Mouse (Mus musculus): ENCODE results near the gene Magi1.

DNA sequence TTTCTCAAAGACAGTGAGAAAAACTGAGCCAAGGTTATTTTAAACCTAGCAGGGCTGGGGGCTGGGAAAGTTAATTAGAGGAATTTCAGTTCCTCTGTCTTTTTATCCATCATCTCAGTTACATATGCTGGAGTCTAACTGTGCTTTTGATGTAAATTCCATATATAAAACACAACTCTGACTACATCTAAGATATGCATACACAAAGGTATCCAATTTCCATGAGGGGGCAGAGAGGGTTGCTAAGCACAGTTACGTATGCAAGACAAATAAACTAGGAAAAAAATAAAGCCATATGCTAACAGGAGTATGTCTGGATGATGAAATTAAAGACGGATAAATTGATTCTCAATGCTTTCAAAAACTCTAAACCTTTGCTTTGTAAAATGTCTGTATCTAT, 315.0 kb downstream of the Magi1 start:
- no peak for TF ChIP-seq ZNF384 (IDR thresholded peaks at IDR 0.05; ENCODE audit: low read depth, low read length)
- no peak for TF ChIP-seq BHLHE40 (IDR thresholded peaks at IDR 0.05; ENCODE audit: low read depth, low read length)

All from CH12.LX (cell line).